Mouse (Mus musculus): Measurements from ENCODE around the gene Srr.

Srr gene

DNA sequence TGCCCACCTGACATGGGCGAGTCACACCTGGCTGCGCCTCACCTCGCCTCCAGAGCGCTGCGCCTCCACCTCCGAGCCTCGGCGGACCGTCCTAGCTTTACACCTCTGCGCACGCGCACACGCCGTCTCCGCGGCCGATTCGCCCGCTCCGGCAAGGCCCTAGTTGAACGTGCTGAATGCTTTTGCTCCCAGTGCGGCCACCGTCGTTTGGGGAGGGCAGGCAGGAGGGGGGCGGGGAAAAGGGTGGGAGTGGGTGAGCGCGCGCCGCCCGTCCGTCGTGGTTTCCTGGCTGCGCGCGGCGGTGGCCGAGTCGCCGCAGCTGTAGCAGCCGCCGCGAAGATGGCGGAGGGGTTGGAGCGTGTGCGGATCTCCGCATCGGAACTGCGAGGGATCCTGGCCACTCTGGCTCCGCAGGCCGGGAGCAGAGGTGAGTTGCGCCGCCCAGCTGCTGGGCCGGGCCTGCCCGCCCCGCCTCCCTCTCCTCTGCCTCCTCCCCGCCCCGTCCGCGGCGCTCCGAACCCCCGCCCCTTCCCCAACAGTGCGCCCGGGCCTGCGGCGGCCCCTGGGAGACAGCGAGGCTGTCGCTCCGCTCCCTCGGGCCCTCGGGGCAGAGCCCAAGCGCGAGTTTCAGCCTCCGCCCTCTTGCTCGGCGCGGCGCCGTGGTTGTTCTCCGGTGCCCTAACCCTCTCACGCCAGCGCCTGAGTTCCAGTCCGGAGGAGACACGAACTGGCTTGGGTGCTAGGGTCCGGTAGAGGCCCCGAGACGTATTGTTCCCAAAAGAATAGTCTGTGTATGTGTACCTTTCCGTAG lies at the start of gene Srr, which contains the start of gene Smg6:
TSS of gene Srr (minus strand) at position 372 of the 811 bp plus-strand sequence.
TSS of gene Smg6 (plus strand) at position 247 of the 811 bp plus-strand sequence.
- DNase-seq (ENCODE audit: low read depth, low spot score): peak; percentile 98

DNA sequence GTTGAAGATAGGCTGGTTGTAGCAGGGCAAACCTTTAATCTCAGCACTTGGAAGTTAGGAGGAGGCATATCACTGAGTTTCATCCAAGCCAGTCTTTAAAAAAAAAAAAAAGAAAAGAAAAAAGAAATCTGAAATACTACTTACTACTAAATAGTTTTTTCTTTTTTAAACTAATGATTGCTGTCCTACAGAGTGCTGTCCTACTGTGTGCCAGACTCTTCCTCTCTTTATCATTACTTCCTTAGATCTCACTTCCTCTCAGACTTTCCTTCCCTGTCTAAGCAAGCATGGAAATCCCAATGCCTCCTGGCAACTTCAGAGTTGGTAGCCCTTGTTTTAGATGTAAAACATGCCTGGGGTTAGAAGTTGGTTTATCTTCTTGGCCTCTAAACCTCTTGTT lies 48.9 kb upstream of the Srr start:
- DNase-seq (ENCODE audit: low read depth, low spot score): no peak

DNA sequence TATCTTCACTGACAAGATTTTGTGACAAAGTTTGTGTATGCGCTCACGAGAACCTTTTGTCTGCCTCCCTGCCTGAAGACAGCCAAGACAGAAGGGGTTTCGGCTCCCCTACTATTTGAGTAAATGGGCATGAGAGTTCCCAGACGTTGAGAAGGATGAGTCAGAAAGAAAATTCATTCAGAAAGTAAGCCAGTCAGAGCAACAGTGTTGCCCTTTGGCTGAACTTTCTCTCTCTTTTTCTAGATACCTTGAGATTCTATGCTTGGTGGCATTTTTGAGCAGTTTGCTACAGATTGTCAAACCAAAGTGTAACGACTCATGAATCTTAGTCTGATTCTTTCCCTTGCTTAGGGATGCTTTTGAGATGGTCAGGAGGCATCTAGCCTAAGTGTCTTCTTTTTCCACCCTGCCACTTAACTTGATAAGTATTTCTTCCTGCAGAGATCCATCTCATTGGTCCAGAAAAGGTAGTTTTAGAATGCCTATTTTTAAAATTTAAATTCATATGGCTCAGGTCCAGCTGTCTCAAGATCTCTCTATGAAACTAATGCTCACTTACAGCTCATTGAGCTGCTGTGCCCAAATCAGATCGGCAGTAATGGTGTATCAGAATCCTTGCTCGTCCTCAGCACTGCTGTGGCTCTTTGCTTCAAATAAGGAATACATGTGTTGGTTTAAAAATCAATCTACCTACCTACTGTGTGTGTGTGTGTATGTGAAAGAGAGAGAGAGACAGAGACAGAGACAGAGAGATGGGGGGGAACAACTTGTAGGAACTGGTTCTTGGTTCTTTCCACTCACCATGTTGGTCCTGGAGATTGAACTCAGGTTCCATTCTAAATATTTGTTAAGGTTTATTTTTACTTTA lies 47.8 kb upstream of the Srr start:
- DNase-seq (ENCODE audit: low read depth, low spot score): no peak

DNA sequence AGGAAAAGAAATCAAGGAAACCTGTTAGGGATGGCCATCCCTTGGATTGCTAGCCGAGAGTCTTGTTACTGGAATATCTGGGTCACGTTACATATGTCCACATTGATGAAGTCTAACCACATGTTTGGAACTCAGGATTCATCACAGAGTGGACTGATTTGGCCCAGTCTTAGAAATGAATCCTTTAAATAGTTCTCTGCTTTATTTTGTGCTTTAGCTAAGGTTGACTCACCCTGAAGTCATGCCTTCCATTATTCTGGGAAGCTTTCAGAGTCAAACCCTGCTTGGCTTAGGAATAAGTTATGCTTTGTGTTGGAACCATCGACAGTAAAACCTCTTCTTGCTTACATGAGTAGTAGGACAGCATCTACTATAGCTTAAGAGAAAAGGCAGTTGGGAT lies 39.8 kb upstream of the Srr start:
- DNase-seq (ENCODE audit: low read depth, low spot score): no peak

DNA sequence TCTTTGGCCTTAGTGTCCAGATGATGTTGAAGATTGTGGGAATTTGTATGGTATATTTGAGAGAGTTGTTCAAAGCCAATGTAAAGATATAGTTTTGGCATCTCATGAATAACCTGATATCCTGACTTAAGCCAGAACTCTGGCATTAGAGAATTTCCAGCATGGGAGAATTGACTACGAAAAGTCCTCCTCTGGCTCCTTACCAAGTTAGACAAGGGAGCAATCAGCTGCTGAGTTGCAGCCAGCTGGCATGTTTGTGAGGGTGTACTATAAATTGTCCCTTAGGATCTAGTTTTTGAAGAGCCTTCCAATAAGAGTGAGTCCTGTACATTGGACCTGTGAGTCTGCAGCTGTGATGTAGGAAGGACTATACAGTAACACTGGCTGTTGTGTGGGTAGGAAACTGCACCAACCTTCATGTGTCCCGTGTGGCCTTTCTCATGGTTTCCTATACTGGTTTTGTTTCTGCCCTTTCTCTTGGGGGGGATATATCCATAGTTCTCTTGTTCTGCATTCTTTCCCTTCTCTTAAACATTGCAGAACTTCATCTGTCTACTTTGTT lies 37.2 kb upstream of the Srr start:
- DNase-seq (ENCODE audit: low read depth, low spot score): no peak

DNA sequence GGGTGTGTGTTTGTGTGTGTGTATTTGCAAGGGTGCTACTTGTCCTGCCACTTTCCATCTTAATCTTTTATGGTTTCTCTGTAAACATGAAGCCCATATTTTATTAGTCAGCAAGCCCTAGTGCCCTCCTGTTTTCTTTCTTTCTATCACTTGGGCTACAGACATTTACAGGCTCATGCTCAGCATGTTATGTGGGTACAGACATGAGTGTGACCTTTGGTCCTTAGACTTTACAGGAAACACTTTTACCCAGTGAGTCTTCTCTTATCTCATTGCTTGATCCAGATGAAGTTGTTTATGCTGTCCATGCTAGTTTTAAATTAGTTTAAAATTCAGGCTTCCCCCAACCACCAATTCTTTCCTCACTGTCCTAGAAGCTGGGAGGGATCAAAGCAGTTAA lies 36.2 kb upstream of the Srr start:
- no peak for DNase-seq (ENCODE audit: low read depth, low spot score)

DNA sequence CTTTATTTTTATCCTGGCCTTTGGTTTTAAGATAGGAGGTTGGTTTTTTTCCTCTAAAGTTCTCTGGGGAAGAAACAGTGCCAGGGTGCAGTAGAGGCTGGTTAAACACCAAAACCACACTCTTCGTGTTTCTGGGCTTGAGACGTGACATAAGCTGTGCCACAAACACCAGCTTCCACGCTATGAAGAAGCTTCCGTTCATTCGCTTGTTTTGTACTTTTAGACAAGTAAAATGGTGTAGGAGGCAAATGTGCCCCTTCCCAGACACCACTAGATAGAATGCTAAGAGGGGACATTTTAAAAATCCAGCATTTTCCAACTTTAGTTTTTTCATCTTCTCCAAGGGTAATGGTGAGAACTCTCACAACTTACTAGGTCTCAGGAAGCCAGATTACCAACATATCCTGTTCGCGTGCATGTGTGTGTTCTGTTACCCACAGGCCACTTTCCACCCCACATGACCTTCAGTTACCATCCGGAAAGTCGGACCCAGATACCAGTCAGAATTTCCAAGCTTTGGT lies 34.3 kb upstream of the Srr start:
- no peak for DNase-seq (ENCODE audit: low read depth, low spot score)

DNA sequence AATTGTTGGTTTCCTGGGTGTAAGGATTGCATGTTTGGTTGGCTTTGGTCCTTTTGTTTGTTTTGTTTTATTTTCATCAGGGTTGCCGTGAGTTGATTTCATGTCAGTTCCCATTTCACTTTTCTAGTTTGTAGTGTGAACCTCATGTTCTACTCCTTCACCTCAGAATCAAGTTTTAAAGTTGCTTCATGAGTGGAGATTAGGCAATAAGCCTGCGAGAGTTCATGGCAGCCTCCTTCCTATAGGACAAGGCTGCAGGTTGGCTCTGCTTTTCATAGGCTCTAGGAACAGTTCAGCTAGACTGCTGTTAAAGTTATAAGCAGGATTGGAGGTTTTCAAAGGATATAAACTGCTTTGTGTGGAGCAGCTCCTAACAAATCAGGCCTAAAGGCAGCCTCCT lies 33.8 kb upstream of the Srr start:
- no peak for DNase-seq (ENCODE audit: low read depth, low spot score)

DNA sequence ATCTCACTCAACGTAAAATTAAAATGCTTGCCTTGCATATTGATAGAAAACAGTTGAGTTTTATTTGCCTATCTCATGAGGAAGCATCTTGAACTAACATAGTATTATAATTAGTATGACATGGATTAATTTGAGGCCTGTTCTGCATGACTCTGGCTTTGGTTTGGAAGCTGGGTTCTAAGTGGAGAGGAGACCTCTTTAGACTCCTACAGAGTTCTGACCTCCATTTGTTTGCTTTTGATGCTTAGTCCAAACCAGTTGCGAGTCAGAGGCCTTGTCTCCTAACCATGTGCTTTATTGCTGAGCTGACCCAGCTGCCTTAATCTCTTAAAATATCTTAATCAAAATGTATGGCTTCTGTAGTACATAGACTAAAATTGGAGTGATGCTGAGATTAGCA lies 31.9 kb upstream of the Srr start:
- no peak for DNase-seq (ENCODE audit: low read depth, low spot score)

DNA sequence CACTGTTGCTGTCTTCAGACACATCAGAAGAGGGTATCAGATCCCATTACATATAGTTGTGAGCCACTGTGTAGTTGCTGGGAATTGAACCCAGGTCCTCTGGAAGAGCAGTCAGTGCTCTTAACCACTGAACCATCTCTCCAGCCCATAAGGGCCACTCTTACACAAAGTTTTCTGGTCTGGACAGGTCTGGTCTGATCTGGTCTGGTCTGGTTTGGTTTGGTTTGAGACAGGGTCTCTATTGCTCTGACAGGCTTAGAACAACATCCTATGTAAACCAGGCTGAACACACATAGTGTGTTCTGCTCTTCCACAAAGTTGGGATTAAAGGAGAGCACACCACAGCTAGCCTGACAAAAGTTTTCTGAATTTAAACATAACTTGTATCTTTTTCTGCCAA lies 30.3 kb upstream of the Srr start:
- DNase-seq (ENCODE audit: low read depth, low spot score): peak; percentile 9

DNA sequence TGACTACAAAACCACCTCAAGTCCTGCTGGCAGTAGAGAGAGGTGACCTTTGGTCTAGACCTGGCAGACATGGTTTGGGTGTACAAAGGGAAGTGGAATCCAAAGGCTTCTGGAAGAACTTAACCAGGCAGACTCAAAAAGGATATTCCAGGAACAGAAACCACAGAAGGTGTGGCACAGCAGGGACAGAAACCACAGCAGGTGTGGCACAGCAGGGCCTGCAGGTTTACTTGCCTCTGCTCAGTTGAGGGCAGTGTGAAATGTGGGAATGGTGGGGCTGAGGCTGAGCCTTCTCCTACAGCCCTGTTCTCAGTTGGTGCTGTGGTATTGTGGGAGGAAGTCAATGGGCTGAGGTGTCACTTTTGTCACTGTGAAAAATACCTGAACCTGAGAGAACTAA lies 29.2 kb upstream of the Srr start:
- no peak for DNase-seq (ENCODE audit: low read depth, low spot score)

DNA sequence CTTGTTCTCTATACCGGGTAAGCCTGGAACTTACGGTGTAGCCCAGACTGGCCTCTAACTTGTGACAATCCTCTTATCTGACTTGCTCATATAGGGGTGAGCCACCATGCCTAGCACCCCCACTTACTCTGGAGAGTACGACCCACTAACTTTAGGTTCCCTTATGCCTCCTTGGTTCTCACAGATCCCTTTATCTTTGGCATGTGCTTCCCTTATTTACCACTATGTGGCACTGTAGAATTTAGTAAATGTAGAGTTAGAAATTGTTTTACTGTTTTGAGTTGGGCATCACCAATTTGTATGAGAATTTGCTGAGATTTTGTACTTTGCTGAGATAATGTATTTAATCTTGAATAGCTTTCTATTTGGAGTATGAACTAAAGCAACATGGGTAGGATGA lies 20.6 kb upstream of the Srr start:
- DNase-seq (ENCODE audit: low read depth, low spot score): no peak

DNA sequence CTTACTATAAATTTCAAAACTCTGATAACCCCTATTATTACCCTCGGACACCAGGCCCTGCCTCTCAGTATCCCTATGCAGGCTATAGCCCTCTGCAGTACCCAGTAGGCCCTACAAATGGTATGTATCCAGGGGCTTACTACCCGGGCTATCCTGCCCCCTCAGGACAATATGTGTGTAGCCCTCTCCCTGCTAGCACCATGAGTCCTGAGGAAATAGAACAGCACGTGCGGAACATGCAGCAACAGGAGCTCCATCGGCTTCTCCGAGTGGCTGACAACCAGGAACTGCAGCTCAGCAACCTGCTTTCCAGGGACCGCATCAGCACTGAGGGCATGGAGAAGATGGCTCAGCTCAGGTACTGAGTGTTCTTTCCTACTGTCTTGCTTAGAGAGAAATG lies 4.6 kb upstream of the Srr start:
- no peak for DNase-seq (ENCODE audit: low read depth, low spot score)

DNA sequence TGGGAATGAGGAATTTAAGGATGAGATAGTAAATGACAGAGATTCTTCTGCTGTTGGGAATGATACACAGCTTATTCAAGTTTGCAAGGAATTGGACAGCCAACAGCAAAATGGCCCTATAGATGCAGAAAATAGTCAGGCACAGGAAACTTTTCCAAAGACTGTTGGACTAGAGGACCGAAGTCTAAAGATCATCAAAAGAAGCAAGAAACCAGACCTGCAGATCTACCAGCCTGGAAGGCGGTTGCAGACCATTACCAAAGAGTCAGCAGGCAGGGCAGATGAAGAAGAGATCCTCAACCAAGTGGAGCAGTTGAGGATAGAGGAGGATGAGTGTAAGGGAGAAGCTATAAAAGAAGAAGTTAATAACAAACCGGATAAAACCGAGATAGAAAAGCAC lies 3.4 kb upstream of the Srr start:
- DNase-seq (ENCODE audit: low read depth, low spot score): no peak

DNA sequence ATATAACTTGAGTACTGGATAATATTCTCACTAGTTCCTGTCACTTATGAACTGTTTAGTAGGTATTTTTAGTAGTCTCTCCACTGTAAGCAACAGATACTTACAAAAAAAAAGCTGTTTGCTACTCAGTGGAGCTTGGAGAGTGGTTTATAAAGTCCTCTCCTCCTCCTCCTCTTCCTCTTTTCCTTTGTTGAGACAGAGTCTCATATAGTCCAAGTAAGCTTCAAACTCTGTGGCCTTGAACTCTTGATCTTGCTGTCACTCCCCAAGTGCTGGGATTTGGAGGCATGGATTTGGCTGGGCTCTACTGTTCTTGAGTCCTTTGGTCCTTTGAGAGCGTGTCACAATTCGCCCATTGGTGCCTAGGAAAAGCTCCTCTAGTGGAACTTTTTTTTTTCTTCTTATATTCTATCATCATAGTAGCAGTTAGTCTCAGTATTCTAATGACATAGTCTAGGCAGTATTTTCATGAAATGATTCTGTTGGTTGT lies 1.5 kb upstream of the Srr start:
- DNase-seq (ENCODE audit: low read depth, low spot score): no peak

DNA sequence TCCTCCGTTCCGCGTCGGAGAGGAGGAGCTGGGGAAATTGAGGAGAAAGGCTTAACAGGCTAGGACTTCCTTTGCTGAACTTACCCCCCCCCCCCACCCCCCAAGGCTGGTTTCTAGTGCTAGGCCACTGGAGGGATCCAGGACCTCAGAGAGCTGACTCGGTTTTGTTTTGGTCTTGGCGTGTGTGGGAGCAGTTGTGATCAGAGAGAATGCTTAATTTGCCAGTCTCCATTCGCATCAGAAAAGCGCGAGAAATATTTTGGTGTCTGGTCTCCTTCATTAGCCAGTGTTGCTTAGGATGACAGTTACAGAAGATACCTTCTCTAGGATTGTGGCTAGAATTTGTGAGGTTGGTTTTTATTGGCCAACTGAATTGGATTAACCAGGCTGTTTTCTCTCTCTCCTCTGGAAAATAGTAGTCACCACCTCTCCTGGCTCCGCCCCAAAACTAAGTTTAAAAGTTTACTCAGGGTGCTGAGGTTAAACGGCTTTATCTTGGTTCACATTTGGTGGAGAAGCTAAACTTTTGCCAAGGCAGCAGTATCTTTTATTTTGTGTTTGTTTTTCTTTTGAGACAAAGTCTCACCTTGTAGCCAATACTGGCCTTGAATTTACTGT lies 749 bp upstream of the Srr start:
- DNase-seq (ENCODE audit: low read depth, low spot score): no peak

DNA sequence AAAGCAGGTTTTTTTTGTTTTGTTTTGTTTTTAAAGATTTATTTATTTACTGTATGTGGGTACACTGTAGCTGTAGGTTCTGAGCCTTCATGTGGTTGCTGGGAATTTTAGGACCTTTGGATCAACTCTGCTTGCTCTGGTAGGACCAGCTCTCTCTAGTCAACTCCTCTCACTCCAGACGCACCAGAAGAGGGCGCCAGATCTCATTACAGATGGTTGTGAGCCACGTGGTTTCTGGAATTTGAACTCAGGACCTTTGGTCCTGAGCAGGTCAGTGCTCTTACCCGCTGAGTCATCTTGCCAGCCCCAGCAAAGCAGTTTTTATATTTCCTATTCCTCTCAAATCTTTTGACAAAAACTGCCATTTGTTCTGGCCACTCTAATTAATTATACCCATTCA lies 1.6 kb downstream of the Srr start:
- DNase-seq (ENCODE audit: low read depth, low spot score): no peak

DNA sequence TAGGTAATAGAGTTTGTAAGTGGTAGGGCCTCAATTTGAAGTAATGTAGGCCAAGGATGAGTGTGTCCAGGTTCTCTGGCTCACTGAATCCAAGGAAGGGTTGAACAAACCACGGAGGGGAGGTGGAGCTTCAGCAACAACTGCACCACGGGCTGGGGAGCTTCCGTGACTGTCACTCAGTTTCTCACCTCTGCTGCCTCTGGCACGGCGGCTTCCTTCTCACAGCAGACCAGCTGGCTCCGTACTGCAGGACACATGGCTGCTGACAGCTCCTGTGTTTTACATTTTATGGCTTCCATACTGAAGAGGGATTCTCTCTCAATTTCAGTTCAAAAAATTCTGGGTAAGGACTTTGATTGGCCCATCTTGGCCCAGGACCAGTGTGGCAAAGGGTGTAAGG lies 6.5 kb downstream of the Srr start:
- DNase-seq (ENCODE audit: low read depth, low spot score): no peak

DNA sequence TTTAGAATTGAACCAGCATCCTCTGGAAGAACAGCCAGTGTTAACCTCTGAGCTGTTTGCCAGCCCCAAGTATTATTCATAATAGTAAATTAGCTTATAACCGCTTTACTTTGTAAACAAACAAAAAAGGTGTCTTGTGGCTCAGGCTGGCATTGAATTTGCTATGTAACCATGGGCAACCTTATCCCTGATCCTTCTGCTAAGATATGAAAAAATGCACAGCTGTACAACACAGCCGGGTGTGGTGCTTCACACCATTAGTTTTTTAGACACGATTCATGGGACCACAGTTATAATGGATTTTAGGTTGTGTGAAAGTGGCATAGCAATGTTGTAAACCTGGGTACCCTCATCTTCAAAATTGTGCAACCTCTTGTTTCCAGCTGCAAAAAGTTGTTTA lies 13.3 kb downstream of the Srr start:
- DNase-seq (ENCODE audit: low read depth, low spot score): no peak

DNA sequence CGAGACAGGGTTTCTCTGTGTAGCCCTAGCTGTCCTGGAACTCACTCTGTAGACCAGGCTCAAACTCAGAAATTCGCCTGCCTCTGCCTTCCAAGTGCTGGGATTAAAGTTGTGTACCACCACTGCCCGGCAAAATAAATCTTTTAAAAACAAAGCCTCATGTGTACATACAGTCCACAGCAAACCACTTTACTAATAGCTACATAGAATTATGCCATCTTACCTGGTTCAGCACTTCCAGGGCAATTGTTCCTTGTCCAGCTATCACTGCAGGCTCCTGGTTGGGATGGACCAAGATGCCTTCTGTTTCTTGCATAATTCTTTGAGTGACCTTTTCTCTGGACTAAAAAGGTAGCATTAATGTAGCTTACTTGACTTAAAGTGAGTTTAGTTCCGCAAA lies 15.8 kb downstream of the Srr start:
- no peak for DNase-seq (ENCODE audit: low read depth, low spot score)

DNA sequence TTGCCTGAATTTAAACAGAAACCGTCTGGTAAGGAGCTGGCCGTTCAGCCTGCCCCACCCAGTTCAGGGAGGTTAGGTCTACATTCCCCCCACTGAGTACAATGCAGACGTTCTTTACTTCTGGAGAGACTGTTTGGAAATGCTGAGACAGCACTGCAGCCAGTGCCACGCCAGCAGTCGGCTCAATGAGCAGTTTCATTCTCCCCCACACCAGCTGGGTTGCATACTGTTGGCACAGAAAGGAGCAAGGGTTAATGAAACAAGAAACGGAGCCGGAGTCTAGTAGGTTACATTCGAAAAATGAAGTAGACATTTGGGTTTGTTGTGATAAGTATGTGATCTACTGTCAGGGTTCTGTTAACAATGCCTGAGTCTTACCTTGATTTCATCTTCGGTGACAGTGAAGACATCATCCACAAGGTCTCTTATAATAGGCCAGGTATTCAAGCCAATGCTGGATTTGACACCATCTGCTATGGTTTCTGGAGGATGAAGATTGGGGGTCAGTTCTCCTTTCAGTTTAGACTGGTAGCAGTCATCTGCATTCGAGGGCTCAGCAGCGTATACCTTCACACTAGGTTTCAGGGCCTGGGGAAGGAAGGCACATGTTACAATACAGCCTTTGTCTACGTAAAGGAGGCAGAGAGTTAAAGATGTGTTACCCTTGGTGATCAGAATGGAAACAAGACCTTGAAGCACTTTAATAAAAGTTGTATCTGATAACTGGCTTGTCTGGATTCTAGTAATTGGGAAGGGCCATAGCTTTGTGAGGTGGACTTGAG lies 16.9 kb downstream of the Srr start:
- no peak for DNase-seq (ENCODE audit: low read depth, low spot score)
